ENCODE assay signal across 8 mouse cellular contexts in the genomic region with DNA sequence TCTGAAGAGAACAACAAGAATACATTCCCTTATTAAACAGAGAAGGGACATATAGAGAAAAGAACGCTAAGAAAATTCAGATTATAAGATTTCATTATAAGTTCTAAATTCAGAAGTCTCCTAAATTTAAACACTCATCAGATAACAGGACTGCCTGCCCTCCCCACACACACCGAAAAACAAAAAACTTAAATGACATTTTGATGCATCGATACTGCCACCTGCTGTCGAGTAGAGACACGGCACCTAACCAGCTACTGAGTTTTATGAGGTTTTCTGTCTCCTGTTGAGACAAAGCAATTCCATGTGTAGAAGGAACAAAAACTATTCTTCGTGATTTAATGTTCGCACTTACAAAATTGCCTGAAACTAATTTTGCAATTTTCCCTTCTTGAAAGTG. TPM values are rescaled to one million over a fixed set of nuclear protein-coding genes. Genes with fewer than 3 reads are reported as not detected.
DNase-seq lines count a peak whose midpoint lies in the region; ATAC-seq lines count a peak whose summit lies in the region.

No protein-coding gene starts in this region.

- 0 out of 2 replicates have a peak overlapping the region, but pooled peaks have one; percentile 80 for H3K27ac ChIP-seq in embryonic facial prominence, embryonic 15.5 days (replicated peaks)
- H3K27ac ChIP-seq in limb, embryonic 12.5 days, result no peak overlapping the region
- H3K27ac ChIP-seq in midbrain, embryonic 14.5 days (replicated peaks; ENCODE audit: low read depth, low read length), result no peak overlapping the region

- no peak for ATAC-seq in embryonic facial prominence, embryonic 15.5 days (ENCODE audit: insufficient number of reproducible peaks, low FRiP score, low TSS enrichment, low read depth)
- ATAC-seq in limb, embryonic 12.5 days (ENCODE audit: insufficient number of reproducible peaks, insufficient read depth, low FRiP score, low TSS enrichment, low read depth), result no peak
- ATAC-seq in midbrain, embryonic 14.5 days (ENCODE audit: low FRiP score, low TSS enrichment), result peak; percentile 67; the same call in 1 of the 2 replicates

- H3K4me1 ChIP-seq in embryonic facial prominence, embryonic 15.5 days, result no peaks in the 10 kb centered on the region
- H3K4me1 ChIP-seq in limb, embryonic 12.5 days (replicated peaks), result peaks cover 17% of the 10 kb centered on the region
- peaks cover 4% of the 10 kb centered on the region; the same call in 1 of the 2 replicates for H3K4me1 ChIP-seq in midbrain, embryonic 14.5 days (ENCODE audit: control insufficient read depth, insufficient read depth, low read length)

- H3K9ac ChIP-seq in embryonic facial prominence, embryonic 15.5 days, result no peak overlapping the region
- H3K9ac ChIP-seq in limb, embryonic 12.5 days (replicated peaks), result no peak overlapping the region
- no peak overlapping the region for H3K9ac ChIP-seq in midbrain, embryonic 14.5 days (replicated peaks; ENCODE audit: low read length)

- H3K36me3 ChIP-seq in embryonic facial prominence, embryonic 15.5 days, result no peaks in the 10 kb centered on the region
- no peaks in the 10 kb centered on the region for H3K36me3 ChIP-seq in limb, embryonic 12.5 days
- no peaks in the 10 kb centered on the region for H3K36me3 ChIP-seq in midbrain, embryonic 14.5 days (ENCODE audit: control insufficient read depth, insufficient read depth, low read length)
- H3K36me3 ChIP-seq in splenic B cell, adult 2 months (ENCODE audit: control insufficient read depth, insufficient read depth, low read length, poor library complexity, severe bottlenecking), result no peaks in the 10 kb centered on the region

- peak overlapping the region; percentile 48 for H3K4me3 ChIP-seq in embryonic facial prominence, embryonic 15.5 days (replicated peaks)
- H3K4me3 ChIP-seq in limb, embryonic 12.5 days (replicated peaks), result peak overlapping the region; percentile 38; the same call in 1 of the 2 replicates
- H3K4me3 ChIP-seq in midbrain, embryonic 14.5 days (replicated peaks; ENCODE audit: low read depth, low read length), result peak overlapping the region; percentile 22

- peak; percentile 65 for DNase-seq in 416B (ENCODE audit: low read depth)
- DNase-seq in adrenal gland, postnatal 14 days, result peak; percentile 73
- peak; percentile 3 to 35 for DNase-seq in heart, adult 9 months (ENCODE audit: low spot score in 2 of 2)
- peak; percentile 24 to 42 for DNase-seq in kidney, adult 8-10 months
- DNase-seq in midbrain, embryonic 14.5 days, result peak; percentile 86
- DNase-seq in splenic B cell, adult 2 months (ENCODE audit: low read depth, low spot score), result peak; percentile 67

- no peaks in the 10 kb centered on the region for H3K9me3 ChIP-seq in embryonic facial prominence, embryonic 15.5 days (replicated peaks)
- H3K9me3 ChIP-seq in limb, embryonic 12.5 days, result no peaks in the 10 kb centered on the region
- H3K9me3 ChIP-seq in midbrain, embryonic 14.5 days (ENCODE audit: control insufficient read depth, low read length), result no peaks in the 10 kb centered on the region

- 0% methylated on average over 7 of the region's 7 CpGs for WGBS in embryonic facial prominence, embryonic 15.5 days
- WGBS in limb, embryonic 12.5 days, result 1% methylated on average over 7 of the region's 7 CpGs
- WGBS in midbrain, embryonic 14.5 days, result 2% methylated on average over 7 of the region's 7 CpGs

- H3K4me2 ChIP-seq in embryonic facial prominence, embryonic 15.5 days (replicated peaks), result peak overlapping the region; percentile 76
- peak overlapping the region; percentile 72 for H3K4me2 ChIP-seq in limb, embryonic 12.5 days
- peak overlapping the region; percentile 66 for H3K4me2 ChIP-seq in midbrain, embryonic 14.5 days (ENCODE audit: low read length)

- no peaks in the 10 kb centered on the region for H3K27me3 ChIP-seq in embryonic facial prominence, embryonic 15.5 days
- H3K27me3 ChIP-seq in limb, embryonic 12.5 days, result no peaks in the 10 kb centered on the region
- no peaks in the 10 kb centered on the region for H3K27me3 ChIP-seq in midbrain, embryonic 14.5 days (ENCODE audit: control insufficient read depth, insufficient read depth, low read length)
- no peaks in the 10 kb centered on the region for H3K27me3 ChIP-seq in splenic B cell, adult 2 months (ENCODE audit: control insufficient read depth, insufficient read depth, low read length, poor library complexity, severe bottlenecking)

RNA-seq across cellular contexts. Expression of gene Gfral, which starts 23.2 kb away (rescaled TPM):
- total RNA-seq in adrenal gland, postnatal 14 days (2021), result not detected in 2 replicates
- polyA plus RNA-seq in embryonic facial prominence, embryonic 15.5 days (2015; fragmentation: Nextera tagmentation; extraction: Ambion mirVana), result not detected in 2 replicates
- not detected in 2 replicates for polyA plus RNA-seq in limb, embryonic 12.5 days (2016; fragmentation: Nextera tagmentation; extraction: Ambion mirVana)
- polyA plus RNA-seq in midbrain, embryonic 14.5 days (2014; fragmentation: Nextera tagmentation; extraction: Ambion mirVana), result not detected in 2 replicates

Comparison
In these comparisons a context has a peak if more than half of its experiments do, and no peak if none do; other contexts are left out.
1. DNase-seq: peak in every context shown above with its lines; median percentile 86 in midbrain, embryonic 14.5 days; 73 in adrenal gland, postnatal 14 days; 67 in splenic B cell, adult 2 months; 65 in 416B; 33 in kidney, adult 8-10 months; 19 in heart, adult 9 months.